Mouse (Mus musculus) T-cell, adult 2 months (primary cell): Measurements from ENCODE around the gene Hdac10.

Source experiments
- DNase-seq: peaks from one replicate; pipeline ENCODE4 v3.0.0; 2022; ENCODE audit warnings: low spot score

Gene Hdac10

DNA sequence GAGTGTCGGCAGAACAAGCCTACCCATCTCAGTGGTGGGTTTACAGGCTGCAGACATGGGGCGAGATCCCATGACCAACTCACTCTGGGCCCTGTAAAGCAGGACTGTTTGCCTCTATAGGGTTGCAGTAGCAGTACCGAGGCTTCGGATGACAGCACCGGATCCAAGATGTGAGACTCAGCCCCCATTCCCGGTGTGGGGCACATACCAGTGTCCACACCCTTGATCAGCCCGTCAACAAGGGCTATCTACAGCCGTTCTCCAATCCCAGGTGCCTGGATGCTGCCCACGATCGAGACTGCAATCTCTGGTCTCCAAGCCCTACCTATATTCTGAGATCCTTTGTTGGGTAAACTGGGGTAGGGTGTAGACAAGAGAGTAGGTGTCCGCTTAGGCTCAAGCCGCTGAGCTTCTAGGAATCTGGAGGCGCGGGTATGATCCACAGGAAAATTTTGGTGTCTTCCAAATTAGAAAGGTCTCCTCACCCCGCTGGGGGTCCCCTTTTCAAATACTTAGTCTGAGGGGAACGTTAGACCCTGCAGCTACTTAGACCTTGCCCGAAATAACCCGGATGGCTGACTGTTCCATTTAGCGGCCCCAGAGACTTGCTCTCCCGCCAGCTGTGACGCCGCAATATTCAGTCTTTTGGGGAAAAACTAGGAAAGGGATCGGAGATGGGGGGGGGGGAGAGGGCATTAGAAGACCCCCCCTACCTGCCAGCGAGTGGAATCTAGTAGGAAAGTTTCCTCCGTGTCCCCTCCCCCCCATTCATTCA is 20.2 kb upstream of the Hdac10 start:
- DNase-seq: no peak

DNA sequence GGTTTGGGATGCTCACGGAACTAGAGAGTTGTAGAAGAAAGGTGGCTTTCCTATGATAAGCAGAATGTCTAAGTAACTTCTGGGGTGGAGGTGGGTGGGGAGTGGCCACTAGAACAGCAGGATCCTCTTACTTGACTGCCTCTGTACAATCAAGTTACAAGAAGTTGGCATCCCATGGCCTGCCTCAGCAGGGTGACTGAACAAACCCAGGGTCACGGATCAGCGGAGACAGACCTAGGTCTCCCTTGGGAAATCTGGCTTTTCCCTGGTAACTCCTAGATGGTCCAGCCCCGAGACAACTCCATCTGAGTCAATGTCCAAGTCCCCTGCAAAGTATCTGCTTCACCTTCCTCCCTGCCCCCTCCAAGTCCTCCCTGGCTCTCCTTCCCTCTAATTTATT is 19.4 kb upstream of the Hdac10 start:
- DNase-seq: no peak

DNA sequence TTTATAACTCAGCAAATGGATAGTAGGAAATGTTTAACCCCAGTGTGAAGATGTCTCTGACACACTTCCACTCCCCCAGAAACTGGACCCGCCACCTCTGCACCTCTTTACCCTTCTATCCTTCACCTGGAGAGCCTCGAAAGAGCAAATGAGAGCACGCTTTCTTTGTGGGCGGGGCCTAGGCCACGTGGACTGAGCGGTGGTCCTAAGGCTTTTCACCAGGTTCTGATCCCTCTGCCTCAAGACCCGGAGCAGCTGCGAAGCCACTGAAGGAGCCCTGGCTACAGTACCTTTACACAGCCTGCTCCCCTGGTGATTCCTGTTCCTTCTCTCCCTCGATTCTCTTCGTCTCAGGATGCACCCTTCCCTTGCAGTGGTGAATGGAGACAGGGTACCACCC is 19.0 kb upstream of the Hdac10 start:
- no peak for DNase-seq

DNA sequence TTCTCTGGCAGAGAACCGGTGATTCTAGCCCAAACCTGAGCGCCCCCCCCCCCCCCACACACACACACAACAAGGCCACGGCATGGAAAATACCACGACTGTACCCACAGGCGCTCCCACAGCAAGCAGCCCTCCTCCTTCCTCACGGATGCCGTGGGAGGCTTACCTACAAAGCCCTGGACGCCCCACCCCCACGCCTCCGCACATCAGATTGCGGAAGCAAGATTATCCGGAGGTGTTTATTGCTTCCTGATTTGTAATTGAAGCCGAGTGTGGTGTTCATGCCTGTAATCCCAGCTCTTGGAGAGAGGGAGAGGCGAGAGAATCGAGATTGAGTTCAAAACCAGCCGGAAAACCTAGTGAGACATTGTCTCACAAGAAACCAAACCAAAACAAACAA is 18.5 kb upstream of the Hdac10 start:
- peak; percentile 77 for DNase-seq

DNA sequence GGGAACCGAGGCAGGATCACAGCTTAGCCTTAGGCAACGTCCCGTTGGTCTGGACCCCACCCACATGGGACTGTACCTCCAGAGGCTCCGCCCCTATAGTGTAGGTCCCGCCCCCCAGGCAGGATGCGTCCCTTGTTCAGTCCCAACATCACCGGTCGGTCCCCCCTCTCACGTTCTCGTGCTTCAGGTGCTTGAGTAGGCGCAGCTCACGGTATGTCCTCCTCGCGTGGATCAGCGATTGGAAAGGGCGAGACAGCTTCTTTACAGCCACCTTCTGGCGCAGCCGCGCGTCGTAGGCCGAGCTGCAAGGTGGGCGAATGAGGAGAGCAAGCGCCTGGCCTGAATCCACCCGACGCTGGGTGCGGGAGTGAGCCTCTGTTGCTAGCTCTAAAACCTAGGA is 18.0 kb upstream of the Hdac10 start:
- DNase-seq: peak; percentile 51

DNA sequence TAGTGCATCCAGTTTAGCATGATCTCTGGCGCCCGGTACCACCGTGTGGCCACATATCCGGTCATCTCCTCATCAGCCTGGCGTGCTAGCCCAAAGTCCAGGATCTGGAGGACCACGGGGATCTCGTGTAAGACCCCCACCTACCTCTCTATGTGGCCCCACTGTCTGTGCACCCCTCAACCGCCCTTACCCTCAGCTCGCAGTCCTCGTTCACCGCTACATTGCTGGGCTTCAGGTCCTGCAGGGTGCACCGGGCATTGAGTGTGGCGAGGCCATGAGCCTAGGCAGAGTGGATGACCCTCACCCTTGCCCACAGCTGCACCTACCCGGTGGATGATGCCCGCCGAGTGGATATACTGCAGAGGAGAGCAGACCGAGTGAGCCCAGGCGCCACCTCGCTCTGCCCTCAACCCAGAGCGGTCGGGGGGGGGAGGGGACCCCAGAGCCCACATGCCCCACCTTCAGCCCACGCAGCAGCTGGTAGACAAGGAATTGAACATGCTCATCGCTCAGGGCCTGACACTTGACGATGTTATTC is 17.4 kb upstream of the Hdac10 start:
- no peak for DNase-seq

DNA sequence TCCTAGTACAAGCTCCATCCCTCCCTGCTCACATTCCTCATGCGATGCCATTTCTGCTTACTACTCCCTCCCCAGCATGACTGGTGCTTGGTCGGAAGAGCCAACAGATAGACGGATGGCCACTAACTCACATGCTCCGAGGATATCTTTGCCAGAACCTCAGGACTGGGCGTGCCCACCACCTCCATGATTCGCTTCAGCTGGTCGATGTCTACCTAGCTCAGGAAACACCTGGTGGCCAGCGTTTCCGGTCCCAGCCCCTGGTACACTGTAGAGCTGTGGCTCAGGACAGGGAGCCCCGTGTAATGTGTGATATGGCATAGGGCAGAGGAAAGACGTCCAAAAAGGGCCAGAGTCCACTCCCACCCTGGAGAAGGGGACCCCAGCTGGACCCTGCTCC is 16.5 kb upstream of the Hdac10 start:
- no peak for DNase-seq

DNA sequence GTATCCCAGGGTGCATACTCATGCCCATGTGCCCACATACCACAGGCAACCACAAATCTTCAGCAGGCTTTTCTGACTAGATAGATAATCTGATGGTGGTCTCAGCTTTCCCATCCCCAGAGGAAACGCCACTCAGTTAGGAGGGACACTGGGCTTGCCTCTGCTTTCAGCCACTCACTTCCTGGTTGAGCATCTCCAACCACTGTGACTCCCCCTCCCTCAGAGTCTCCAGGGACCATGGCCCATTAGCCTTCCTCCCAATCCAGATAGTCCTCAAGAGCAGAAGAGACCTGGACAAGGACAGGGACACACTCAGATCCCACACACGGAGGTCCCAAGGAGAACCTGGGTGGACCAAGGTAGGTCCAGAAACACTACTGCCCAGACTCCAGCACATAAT is 14.6 kb upstream of the Hdac10 start:
- DNase-seq: no peak

DNA sequence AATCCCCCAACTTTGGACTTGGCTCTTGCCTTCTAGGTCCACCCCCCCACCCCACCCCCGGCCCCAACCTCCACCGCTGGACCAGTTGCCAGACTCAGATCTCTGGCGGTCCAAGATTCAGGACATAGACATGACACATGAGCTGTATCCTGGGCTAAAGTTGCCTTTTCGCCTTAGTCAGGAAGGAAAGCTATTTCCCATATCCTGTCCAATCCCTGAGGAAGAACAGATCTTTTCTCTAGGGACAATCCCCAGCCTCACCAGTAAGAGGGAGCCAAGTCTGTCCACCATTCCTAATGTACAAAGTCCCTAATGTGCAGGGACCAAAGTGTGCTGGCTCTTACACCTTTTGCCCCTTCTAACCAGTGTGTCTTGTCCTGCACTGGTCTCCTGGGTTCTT is 13.4 kb upstream of the Hdac10 start:
- no peak for DNase-seq

DNA sequence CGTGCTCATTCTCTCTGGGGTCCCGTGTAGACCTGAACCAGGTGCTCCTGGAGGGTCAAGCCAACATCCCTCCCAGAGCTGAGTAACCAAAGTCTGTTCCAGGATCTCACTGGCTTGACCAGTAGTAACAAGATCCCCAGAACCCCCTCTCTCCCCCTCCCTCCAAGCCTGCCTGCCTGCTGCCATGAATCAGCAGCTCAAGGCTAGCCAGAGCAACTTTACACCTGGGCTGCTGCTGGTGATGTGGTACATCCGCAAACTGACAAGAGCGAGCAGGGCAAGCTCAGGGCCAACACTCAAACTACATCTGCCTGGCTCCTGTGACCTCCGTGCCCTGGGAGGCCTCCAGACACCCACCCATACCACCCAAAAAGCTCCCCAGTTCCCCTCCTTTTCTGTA is 12.9 kb upstream of the Hdac10 start:
- DNase-seq: no peak

DNA sequence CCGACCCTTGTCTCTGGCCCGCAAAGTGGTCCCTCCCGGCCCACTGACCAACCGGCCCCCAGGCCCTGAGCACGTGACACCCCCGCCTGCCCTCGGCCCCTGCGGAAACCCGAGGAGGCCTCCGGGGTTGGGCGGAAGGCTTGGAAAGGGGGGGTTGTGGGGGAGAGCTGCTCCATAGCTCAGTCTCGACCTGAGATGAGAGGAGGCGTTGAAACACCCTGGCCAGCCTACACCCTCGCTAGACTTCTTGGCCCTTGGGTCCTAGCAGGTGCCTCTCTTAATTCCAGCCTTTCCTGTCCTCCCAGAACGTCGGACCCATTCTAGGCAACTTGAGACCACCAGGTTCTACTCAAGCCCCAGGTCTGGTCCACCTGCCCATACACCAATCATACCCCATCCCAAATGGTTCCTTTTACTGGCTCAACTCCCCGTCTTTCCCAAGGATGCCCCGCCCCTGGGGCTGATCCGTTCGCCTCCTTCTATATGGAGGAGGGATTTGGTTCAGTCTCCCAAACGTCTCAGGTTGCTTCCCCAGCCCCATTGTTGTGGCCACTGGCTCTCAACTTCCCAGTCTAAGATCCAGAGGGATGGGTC is 12.3 kb upstream of the Hdac10 start, which contains the start of gene Mapk12:
Mapk12 (minus strand) TSS at position 45 of the 594 bp plus-strand sequence.
- no peak for DNase-seq

DNA sequence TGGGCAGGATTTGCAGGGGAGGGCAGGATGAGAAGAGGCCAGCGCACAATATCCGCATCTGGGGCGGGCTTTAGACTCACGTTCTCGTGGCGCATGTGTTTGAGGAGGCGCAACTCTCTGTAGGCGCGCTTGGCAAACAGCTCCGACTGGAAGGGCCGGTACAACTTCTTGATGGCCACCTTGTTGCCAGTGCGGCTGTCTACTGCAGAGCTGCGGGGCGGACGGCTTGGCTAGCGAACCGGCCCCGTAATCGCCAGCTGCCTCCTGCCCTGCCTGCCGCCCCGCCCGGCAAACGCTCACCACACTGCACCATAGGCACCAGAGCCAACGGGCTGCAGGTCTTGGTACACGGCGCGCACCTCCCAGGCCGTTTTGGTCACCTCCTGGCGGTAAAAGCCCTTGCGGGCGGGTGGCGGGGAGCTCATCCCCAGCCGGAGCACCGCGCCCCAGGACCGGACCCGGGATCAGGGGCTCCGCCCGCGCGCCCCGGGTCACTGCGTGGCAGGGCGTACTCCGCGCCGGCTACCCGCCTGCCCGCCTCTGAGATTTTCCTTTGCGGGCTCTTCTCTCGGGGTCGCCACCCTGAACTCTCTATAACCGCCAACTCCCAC is 11.7 kb upstream of the Hdac10 start:
- DNase-seq: no peak

DNA sequence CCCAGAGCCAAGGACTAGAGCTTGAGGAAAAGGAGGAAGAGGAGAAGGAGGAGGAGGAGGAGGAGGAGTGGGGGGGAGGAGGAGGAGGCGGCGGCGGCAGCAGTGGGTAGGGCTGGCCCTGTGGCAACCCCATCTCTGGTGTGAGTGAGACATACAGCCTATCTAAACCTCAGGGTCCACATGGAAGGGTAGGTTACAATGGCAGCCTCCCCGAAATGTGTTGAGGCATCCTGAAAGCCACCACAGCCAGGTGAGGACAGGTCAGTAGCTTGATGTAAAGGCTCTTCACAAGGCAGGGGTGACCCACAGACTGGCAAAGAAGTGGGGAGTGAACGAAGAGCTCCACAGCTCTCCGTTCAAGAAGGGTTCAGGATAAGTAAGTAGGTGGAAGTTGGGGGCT is 10.0 kb upstream of the Hdac10 start:
- DNase-seq: no peak

DNA sequence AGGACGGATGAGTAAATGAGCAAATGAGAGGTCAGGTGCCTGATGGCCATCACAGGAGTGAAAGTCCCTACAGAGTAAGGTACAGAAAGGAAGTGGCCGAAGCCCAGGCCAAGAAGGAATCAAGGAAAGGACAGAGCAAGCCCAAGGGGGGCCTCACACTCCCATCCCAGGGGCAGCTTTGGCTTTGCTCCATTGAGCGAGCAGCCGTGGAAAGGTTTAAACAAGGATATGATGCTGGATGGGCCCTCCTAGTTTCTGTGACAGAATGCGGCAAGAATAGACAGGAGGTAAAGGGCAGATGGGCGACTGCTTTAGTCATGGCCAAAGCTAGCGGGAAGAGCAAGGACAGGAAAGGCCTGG is 9.5 kb upstream of the Hdac10 start:
- DNase-seq: no peak

DNA sequence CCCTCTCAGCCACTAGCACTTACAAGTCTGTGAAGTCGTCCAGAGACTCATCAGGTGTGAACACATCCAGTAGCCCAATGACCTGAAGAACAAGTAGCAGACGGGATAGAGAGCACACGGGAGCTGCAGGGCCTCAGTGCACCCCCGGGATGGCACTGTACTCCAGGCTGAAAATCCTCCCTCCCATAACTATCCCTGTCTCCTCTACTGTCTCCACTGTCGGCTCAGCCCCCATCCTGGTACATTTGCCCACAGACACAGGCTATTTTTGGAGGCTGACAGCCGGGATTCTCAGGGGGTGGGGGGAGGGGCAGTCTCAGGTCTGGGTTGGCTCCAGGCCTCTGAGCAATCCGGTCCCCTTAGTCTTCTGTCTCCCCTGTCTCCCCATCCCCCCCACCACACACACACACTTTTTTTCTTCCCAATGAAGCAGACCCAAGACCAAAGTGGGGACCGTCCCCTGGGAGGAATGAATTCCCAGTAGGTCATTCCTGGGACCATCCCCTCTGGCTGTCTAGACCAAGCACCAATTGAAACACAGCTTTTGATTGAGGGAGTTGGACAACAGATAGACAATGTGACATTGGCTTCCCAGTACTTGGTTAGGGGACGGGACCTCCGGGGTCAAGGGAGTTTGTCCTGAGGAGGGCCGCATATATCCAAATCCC is 9.0 kb upstream of the Hdac10 start:
- no peak for DNase-seq

DNA sequence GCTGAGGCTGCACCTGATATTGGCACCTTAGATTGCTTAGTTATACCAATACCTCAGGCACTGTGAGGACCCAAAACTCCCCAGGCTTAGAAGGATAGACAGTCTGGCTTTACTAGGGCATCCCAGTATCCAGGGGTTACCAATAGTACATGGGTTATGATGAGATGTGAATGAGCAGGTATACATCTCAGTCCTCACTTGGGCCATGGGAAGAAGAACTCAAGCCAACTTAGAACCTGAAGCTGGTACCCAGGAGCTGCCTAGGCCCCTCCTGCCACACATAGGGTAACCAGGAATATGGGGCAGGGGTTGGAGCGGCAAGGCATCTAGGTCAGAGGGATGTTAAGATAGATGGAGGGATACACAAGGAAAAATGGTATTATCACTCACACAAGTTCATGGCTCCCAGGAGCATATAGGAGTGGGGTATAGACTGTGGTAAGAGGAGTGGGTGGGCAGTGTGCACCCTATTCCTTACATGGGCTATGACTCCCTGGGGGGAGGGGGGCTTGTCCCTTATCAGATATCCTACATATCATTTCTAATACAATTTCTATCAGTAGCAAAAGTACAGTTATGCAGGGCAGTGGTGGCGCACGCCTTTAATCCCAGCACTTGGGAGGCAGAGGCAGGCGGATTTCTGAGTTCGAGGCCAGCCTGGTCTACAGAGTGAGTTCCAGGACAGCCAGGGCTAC is 8.1 kb upstream of the Hdac10 start:
- DNase-seq: no peak

DNA sequence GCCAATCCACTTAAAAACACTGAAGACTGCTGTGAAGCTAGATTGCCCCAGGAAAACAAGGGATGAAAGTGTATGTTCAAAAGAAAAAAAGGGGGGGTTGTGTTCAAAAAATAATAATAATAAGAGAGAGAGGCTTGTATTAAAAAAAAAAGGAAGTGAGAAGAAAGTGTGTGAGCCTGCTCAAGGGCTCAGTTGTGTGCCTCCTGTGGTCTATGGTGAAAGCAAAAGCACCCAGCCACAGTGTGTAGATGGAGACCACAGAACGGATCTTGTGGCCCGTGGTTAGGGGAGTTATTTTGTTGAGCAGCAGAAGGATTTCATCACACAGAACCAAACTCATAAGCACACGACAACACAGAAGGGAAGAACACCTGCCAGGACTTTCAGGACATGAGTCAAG is 2.8 kb upstream of the Hdac10 start:
- DNase-seq: peak; percentile 90

DNA sequence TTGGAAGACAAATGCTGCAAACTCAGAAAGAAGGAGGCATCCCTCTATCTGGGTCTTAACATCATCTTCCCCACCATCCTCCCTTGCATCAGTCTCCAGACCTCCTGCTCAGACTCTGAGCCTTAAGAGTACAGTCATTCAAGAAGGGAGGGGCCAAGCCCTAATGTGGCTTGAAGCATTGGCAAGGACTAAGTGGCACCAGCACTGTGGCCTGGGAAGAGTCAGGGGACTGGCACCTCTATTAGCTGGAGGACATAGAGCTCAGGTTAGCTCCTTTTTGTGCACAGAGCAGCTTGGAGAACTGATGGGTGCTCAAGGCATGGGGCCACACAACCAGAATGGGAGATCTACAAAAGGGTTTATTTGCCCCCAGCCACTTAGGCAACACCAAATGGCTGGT is 1.7 kb upstream of the Hdac10 start:
- DNase-seq: no peak

DNA sequence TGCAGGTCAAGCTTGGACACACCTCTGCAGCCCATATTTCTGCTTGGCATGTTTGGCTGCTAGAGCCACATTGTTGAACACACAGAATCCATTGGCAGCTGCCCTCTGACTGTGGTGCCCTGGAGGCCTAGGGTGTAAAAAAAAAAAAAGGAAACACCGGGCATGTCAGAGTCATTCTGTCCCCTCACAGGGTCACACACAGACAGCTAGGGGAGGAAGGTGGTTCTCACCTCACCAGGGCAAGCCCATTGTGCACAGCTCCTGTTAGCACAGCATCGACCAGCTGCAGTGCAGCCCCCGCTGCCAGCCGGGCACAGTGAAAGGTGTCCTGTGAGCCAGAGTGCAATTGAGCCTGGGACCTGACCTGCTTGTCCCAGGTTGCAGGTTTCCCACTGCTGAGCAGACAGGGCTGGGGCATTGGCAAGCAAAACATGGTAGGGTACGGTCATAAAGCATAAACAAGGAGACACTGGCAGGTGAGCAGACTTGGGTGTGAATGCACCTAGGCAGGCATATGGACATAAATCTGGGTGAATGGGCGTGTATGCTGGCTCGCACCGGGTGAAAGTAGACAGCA is 1.0 kb downstream of the Hdac10 start:
- no peak for DNase-seq

DNA sequence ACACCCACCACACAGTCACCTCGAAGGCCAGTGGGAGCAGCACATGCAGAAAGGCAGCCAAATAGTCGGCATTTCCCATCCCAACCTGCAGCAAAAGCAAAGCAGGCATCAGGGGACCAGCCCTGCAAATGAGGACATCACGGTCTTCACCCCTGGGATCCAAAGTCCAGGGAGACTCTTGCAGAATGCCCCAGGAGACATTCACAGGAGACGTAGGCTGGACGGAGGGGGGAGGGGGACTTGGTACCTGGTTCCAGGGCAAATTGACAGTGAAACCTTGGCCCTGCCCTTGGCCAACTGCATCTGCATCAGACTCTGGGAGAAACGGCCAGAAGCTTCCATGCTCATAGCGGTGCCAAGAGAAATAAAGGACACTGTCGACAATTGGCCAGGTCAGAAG is 1.9 kb downstream of the Hdac10 start:
- no peak for DNase-seq

DNA sequence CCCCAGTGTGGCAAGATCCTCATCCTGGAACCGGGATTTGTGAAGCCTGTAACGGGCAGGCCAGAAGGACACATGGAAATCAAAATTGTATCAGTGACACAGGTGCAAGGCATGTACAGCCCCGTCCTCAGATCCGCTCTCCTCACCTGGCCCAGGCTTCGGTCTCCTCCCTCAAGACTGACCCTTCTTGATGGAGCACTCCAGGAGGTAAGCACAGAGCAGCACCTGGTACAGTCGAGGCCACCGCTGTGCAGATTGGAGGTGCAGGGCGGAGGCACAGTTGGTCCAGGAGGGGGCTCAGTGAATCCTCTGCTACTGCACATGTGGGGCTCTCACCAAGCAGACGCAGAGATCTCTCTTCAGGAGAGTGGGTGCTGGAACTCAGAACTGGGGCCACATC is 3.1 kb downstream of the Hdac10 start:
- no peak for DNase-seq

DNA sequence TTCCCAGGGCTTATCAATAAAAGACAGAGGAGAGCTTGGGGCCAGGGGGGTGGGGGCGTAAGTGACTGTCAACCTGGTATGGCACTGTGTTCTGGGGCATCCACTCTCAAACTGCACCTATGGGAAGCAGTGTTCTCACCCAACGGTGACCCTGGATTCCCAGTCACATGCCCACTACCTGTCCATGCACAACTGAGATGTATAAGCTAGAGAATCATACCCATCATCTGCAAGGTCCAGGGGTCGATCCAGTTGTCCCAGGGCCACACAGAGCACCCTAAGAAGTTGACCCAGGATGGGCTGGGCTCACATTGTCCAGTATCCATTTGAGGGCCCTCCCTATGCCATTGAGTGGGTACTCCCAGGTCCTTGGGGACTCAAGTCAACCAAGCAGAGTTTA is 4.2 kb downstream of the Hdac10 start:
- no peak for DNase-seq
